Mouse (Mus musculus): Measurements from ENCODE around the gene Pde7b.
"Not testable (repeated sequence)": the region's sequence is repeated elsewhere in the genome, so short reads cannot be mapped to it uniquely, and the experiment has no call there.

The Pde7b gene

DNA sequence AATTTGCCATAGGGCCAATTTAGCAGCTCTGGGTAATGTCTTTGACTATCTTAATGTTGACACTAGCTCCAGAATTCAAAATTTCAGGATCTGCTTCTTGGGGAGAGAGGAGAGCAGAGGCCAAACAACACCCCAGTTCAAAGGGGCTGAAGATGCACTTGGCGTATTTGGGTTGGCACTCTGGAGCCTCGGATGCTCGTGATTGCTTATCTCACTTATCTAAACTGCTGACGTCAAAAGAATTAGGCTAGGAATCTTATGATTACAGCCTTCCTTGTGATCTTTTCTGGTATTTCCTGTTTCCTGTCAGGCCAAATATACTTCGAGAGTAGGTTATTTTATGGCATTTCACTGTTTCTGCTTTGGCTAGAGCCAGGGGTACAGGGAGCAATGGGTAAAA, 191.1 kb downstream of the Pde7b start:
- DNase-seq: no peak

DNA sequence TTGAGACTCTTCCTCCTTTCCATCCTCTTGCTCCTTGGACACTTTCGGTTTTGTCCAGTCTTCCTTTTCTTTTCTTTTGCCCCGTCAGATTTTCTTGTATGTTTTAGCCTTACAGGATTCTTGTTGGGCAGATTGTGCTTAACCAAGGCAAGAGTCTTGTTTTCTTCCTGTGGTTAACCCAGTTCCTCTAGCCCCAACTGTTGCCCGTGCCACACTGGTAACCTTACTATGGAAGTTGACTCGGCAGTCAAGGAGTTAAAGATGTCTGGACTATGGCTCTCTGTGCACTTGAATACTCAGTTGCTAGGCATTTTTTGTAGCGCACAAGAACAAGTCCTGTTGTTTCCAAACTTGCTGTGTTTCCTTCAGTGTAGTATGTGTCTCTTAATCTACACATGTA, 193.0 kb downstream of the Pde7b start:
- DNase-seq: no peak

DNA sequence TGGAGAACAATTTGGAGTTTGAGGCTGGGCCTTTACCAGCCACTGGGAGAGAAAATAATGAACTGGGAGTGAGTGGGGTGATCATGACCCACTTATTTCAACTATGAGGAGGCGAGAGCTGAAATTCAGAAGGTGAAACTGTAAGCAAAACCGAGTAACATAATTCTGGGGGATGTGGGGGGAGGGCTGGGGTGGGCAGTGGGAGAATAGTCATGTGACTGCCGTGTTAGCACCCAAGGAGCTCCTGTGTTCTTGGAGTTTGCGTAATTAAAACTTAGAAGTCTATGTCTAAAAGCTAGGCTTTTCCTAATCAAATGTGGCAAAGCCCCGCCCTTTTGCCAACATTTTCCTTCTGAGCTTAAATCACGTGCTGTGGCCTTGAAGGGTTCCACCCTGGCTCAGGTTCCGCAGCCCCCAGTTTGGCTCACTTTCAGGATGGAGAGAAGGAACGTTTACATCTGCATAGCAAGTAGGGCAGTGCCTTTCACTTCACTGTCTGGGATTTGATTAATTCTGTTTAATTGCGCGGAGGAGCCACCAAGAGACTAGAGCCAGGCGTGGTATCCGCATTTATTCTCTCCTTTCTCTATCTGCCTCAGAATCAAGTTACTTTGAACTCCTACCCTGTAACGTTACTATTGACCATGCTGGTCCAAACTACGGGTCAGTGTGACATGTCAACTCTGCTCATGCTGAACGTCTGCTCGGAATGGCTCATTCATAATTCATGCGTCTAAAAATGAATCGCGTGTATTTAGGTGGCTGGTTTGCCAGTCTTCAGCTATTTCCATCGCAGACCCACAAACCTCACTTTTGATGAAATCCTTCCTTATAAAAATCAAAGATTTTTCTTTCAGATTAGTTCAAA, 196.1 kb downstream of the Pde7b start:
- DNase-seq: no peak

DNA sequence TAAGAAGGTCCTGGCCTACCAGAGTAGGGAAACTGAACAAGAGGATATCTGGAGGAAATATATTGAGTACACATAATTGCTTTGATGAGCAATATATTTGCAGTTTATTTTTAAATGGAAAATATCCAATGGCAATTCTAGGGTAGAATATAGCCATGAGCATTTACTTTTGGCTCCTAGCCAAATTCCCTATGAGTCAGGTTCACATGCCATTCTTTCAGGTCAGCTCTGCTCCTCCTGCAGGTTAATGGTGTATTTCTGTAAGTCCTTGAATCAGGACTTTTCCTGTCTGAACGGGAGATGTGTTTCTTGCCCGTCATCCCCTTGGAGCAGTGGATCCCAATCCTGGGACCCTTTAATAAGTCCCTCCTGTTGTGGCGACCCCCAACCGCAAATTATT, 197.1 kb downstream of the Pde7b start:
- no peak for DNase-seq

DNA sequence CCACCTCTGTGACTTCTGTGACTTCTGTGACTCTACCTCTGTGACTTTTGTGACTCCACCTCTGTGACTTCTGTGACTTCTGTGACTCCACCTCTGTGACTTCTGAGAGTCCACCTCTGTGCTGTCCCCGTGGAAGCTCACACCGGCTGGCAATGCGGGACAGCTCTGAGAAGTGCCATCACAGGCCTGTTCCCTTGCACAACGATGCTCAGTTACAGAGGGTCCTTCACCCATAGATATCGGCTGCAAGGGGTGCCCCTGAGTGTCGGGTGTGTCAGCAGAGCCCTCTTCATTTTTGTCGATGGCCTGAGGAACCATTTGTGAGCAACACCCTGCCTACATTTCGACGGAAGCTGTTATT, 206.4 kb downstream of the Pde7b start:
- no peak for DNase-seq

DNA sequence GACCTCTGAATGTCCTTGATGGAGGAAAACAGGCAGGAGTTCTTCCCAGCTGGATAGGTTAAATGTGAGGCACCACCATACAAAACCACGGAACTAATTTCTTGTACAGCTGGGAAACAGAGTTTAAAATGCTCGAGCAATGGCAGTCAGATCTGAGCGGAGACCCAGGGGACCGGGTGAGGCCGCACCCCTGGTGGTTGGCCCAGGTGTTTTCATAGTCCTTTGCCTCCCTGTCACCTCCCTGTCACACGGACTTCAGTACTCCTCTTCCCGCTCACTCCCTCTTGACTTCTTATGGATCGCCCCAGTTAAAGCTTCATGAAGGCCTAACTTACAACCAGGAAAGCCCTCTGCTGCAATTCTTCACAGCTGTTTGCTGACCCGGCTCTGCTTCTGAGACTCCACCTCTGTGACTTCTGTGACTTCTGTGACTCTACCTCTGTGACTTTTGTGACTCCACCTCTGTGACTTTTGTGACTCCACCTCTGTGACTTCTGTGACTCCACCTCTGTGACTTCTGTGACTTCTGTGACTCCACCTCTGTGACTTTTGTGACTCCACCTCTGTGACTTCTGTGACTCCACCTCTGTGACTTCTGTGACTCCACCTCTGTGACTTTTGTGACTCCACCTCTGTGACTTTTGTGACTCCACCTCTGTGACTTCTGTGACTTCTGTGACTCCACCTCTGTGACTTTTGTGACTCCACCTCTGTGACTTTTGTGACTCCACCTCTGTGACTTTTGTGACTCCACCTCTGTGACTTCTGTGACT, 206.9 kb downstream of the Pde7b start:
- DNase-seq: not testable (repeated sequence)

DNA sequence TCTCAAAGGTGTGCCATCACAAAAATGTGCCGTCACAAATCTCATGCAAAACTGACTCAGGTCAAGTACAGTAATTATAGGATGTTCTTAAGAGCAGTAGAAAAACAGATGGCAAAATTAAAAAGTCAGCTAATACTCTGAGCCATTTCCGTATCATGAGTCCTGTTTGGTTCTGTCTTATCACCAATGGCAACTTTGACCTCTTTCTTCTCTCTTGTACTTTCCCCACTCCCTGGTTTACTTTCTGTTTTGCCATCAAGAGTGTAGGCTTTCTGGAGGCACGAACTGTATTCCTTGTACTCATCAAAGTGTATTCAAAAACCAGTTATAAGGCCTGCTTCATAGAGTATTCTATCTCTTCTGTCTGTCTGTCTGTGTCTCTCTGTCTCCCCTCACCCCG, 211.0 kb downstream of the Pde7b start:
- no peak for DNase-seq

DNA sequence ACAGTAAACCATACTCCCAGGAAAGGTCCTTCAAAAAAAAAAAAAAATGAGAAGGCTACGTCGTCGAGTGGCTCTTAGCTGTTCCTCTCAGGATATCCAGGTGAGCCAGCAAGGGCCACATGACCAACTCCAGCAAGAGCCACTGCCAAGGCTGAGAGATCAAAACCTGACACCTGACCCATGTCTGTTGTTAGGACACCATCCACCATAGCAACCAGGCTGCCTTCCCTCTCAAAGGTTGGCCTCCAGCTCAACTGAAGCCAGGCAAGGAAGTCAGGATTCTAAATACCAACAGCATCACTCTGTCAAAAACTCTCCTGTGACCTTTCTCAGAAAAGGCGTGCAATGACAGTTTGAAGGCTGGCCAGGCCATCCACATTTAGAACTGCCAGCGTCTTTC, 211.4 kb downstream of the Pde7b start:
- no peak for DNase-seq

DNA sequence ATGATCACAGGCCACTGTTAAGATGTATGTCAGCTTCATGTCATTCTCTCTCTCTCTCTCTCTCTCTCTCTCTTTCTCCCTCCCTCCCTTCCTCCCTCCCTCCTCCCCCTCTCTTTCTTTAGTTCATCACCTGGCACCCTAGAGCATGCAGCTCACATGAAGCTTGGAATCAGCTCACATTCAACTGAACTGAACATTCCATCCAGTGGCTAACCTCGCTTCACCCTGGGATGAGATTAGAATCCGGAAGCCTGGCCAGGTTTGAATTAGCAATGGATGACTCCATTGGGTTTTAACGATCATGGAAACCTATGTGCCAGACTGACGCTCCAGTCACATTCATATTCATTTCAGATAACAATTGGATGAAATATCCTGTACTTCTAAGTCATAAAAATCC, 215.1 kb downstream of the Pde7b start:
- DNase-seq: no peak

DNA sequence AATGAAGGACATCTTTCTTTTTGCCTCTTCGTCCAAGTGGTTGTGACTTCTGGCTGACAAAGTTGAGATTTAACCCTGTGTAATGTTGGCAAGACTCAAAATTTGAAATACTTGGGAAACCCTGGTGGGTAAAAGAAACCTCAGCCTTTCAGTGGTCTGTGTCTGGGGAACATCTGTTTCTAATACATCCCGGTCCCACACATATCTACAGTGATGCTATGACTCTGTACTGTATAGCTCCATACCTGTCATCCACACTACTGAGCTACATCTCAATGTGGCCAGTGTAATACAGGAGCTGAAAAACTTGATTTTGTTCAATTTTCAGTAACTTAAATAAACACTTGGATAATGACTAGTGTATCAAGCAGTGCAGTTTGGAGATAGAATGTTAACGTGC, 216.4 kb downstream of the Pde7b start:
- DNase-seq: no peak

DNA sequence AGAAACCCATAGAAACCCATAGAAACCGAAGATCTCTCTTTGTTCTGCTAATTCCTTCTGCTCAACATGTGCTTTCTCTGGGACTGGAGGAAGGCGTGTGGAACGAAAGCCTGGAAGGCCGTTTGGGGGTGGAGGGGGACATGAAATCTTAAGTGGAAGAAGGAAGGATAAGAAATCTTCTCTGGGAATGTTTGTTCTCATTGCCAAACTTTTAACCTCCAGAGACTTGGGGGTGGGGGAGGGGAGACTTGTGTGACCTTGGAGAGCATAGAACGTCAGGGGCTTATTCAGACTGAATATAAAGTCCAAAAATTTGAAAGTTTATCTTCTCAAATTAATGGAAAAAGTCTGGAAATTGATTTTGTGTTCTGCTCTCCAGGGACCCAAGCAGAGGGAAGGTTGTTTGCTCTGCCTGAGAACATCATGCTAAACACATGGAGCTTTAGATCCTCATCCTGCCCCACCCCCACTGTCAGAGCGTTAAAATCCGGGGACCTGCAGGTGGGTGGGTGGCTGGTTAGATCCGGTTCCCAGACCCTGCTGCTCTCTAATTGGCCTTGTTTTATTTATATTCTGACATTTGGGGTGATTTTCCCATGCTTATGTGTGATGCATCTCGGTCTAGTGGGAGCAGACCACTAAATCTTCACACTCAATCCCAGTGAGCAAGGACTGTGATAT, 217.0 kb downstream of the Pde7b start:
- DNase-seq: no peak

DNA sequence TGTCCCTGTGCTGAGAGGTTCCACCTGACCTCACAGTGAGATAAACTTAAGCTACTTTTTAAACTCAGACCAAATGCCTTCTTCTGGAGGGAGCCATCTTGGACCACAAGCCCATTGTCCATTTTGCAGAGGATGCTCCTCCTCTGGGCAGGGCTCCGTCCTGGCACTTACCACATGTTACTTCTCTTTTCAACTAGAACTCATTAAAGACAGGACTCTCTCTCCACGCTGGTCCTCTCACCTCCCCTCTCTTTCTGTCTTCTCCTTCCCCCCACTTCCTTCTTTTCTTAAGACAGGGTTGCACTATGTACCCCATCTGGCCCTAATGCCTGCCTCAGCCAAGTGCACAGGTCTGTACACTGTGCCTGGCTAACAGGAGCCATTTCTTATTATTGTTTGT, 217.8 kb downstream of the Pde7b start:
- DNase-seq: no peak

DNA sequence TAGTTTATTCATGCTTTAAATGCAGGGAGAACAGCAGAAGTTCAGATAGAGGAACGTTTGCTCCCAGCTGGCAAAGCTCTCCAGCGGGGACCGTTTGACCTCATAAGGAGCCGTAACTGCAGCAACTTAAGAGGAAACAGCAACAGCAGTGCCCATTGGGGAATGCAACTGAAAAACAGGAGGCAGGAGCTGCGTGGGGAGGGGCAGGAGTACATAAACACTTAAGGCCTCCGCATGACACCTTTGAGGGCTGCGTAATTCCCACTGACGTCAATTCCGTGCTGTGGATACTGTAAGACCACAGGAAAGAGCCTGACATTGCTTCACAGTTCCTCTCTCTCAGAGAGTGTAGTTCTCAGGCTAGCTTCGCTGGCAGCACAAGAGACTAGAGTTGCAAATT, 219.4 kb downstream of the Pde7b start:
- no peak for DNase-seq

DNA sequence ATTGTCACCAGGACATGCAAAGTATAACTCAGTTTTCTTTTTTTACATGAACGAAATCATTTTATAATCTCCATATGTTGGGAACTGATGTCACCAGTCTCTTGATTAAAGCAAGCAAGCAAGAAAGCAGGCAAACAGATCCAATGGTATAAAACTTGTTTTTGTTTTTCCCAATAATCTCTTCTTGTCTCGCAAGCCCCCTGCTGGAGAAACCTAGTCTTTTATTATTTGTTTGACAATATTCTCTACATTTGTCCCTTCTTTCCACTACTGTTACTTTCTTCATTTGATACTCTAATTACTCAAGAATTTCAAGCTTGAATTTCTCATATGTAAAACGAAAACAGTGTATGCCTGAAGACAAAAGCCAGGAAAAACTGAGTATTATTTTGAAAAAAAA, 220.1 kb downstream of the Pde7b start:
- DNase-seq: no peak

DNA sequence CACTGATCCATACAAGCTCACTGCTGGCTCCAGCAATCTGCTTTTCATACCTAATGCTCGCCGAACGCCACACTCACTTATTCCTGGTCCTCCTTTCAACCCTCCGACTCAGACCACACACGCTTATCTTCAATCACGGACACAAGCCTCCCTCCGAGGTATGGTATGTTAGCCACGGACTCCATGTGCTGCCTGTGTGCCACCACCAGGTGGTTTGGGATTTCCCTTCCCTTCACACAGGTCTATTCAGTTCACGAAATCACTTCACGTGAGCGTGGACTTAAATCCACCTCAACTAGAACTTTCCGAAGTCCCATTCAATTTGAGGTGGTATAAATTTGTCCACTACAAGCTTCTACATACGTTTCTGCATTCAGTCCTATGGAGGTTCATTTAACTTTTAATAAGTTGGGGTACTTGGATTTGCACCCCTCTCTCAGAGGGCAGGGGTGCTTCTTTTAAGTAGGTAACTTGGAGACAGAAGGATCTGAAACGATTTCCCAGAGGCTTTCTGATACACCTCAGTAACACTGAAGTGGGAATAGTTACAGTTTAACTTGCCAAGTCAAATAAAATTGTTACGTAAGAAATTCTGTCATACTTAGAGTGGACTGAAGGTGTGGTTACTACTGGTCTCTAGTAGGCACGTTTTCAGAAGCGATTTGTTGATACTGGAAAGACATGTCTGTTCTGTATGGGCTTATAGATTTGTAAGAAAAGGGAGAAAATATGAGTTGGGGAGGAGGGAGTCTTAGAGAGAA, 221.4 kb downstream of the Pde7b start:
- DNase-seq: no peak

DNA sequence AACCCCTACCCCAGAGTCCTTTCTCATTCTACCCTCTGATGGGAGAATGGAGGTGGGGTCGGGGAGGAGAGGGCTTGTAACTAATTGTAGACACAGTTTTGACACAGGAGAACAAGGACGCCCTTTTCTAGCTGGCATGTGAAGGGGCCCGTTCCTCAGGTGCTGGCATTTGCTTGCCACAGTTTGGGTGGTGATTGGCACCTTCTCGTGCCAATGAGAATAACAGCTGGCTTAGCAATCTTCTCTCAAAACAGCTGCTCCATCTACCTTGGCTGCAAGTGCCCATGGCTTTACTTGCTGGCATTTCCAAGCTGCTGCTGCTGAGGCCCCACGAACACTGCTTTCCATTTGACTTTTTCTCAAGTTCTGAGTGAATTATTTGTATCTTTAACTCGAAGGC, 223.7 kb downstream of the Pde7b start:
- no peak for DNase-seq

DNA sequence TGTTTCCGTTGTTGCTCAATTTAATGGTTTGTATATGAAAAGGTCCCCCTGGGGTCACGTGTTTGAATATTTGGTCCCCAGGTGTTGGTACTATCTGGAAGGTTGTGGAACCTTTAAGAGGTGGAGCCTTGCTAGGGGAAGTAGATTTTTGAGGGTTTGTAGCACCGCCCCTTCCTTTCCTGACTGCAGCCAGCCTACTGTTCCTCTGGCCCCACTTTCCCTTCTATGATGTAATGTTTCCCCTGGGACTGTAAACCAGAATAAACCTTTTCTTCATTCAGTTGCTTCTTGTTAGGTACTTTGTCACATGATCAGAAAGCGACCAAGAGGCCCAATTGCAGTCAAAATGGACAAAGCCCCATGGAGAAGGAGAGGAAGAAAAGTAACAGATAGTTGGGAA, 229.8 kb downstream of the Pde7b start:
- DNase-seq: no peak

DNA sequence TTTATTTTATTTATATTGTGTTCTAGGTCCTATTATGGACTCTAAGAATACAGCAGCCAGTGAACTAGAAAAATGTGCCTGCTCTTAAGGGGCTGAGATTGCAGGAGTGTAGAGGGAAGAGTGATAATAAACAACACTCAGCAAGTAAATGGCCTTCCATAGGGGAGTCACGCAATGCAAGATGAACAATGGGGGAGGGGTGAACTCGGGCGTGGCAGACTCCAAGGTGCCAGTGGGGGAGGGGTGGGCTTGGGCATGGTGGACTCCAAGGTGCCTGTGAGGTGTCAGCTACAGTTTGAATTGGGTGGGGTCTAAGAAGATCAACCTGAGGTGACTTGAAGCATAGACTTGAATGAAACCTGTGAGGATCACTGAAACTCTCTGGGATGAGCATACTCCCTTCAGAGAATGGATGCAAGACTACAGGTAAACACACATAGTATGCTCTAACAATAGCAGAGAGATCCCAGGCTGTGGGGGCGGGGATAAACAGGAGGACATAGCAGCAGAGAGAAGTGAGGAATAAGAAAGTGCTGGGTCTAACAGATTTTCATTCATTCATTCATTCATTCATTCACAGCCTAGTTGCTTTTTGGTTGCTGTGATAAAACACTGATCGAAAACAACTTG, 230.9 kb downstream of the Pde7b start:
- no peak for DNase-seq

DNA sequence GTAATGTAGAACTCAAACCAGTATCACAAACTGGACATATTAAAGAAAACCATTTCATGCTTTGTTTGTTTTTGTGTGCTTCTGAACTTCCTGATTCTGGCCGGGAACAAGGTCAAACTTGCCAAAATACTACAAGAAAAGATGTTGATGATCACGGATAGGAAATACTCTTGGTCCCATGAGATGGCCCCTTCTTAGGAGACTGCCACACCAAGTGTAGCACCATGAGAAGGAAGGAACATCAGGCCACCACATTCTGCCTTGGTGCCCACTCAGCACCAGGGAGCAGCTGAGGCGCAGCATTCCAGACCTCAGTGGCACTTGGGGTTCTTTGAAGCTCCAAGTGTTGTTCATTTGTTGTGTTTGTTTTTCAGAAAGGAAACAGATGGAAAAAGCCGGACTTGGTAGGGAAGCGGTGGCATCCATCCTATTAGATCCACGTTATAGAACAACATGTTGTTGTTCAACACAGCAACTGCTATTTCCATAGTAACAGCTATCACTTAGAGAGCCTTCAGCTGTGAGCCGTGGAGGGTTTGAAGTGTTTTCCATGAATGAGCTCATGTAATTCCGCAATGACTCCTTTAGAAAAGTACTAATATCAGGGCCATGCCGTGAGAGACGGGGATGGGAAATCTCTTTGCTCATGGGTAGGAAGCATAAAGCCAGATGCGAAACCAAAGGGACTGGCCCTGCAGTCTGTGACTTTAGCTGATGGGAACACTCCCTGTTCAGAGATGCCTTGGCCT, 232.5 kb downstream of the Pde7b start:
- DNase-seq: no peak

DNA sequence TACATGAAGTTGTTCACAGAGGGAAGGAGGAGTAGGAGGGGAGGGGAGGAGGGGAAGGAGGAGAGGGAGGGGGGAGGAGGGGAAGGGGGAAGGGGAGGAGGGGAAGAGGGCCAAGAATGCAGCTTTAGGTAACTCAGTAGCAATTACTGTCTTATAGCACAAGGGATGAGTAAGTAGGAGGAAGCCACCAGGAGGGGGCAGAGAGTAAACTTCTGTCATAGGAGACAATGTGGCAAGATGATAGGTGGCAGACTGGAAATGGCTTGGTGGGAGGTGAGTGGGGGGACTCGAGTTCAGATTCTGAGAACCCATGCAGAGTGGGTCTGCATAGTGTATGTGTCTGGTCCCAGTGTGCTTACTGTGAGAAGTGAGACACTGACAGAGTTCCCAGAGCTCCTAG, 234.1 kb downstream of the Pde7b start:
- no peak for DNase-seq

DNA sequence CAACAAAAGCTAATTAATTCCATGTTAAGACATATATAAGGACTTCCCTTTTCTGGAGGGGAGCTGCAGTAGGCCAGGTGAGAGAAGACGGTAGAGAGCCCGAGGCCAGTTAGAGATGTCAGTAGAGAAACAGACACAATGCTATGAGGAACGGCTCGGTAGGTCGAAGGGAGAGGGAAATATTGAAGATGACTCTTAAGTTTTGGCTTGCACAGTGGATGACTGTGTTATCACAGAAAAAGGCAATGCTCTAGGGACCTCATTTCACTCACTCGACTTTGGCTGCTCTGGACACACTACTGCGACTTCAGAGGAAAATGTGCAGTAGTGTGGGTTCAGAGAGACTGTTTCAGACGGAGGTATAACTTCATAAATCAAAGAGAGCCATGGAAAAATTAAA, 234.6 kb downstream of the Pde7b start:
- no peak for DNase-seq

All from cerebellum, adult 9-11 months (tissue).